Mouse (Mus musculus): ENCODE measurements around the gene Ficd. TPM values are rescaled to one million over a fixed set of nuclear protein-coding genes. Genes with fewer than 3 reads are reported as not detected.

Ficd gene
- total RNA-seq, 2 experiments from 2014 or later = 11.8 to 12.3 TPM

DNA sequence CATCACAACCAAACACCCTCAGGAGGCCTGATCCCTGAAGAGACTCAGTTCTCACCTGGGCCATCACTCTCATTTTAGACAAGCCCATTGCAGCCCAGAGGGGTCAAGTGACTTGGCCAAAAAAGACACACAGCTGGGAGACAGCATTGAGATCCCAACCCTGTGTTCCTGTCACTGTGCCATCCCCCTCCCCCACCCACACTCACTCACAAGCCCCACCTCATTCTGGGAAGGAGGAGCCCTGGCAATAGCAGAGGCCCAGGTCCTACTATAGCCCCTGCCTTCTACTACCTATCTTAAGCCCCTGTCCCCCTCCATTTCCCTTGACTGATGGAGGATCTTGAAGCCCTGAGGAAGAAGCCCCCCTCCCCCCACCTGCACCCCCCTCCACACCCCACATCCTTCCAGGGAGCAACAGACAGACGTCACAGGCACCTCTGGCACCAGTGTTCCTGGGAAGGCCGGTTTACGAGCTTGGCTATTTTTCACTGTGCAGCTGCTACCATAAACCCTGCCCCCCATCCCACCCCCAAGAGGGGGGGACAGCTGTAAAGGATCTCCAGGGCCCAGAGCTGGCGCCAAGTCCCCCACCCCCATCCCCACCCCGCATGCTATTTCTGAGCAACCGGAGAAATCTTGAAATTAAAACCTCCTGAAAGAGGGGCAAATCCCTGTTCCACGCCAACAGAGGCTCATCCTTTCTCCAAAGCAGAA, 53.6 kb downstream of the Ficd start:
- intact Hi-C loops (cut with DNase I) = no loop called here
- DNase-seq (ENCODE audit: low spot score in 2 of 2) = no peak

Other genes starting within 250 kb of the Ficd start
- 10 to 100 TPM; 51.5 to 66.8 TPM for gene Wscd2, start 245.5 kb upstream of the Ficd start, total RNA-seq (2021)
- 1 to 10 TPM; 2.8 to 7.7 TPM for gene Cmklr1, start 85.4 kb upstream of the Ficd start, total RNA-seq (2021)
- gene 1700069L16Rik, start 11.0 kb upstream of the Ficd start, total RNA-seq (2021) = not detected
- gene Sart3, start 36.7 kb downstream of the Ficd start, total RNA-seq (2021) = 10 to 100 TPM; 34.3 to 45.9 TPM
- 100 to 1,000 TPM; 121 to 134 TPM for gene Iscu, start 36.9 kb downstream of the Ficd start, total RNA-seq (2021)
- 10 to 100 TPM; 22.1 to 25.2 TPM for gene Tmem119, start 64.7 kb downstream of the Ficd start, total RNA-seq (2021)
- gene Selplg, start 96.8 kb downstream of the Ficd start, total RNA-seq (2021) = 10 to 100 TPM; 29.3 to 32.2 TPM
- gene Coro1c, start 173.0 kb downstream of the Ficd start, total RNA-seq (2021) = 10 to 100 TPM; 73.7 to 87.8 TPM